Mouse (Mus musculus) liver, adult 2 months (tissue): ENCODE measurements around the gene Muc1.

Experiments
- CTCF ChIP-seq: fragments of 200-500 bp; IDR thresholded peaks from 2 replicates; pipeline ENCODE4 v1.5.1; 2011; ENCODE audit warnings: low read depth, low read length, control low read depth
- POLR2A ChIP-seq: fragments of 200-500 bp; IDR thresholded peaks from 2 replicates; pipeline ENCODE4 v1.6.1; 2011; ENCODE audit warnings: low read length, control low read depth; ENCODE audit not compliant: insufficient read depth; ENCODE audit errors: extremely low read depth

DNA sequence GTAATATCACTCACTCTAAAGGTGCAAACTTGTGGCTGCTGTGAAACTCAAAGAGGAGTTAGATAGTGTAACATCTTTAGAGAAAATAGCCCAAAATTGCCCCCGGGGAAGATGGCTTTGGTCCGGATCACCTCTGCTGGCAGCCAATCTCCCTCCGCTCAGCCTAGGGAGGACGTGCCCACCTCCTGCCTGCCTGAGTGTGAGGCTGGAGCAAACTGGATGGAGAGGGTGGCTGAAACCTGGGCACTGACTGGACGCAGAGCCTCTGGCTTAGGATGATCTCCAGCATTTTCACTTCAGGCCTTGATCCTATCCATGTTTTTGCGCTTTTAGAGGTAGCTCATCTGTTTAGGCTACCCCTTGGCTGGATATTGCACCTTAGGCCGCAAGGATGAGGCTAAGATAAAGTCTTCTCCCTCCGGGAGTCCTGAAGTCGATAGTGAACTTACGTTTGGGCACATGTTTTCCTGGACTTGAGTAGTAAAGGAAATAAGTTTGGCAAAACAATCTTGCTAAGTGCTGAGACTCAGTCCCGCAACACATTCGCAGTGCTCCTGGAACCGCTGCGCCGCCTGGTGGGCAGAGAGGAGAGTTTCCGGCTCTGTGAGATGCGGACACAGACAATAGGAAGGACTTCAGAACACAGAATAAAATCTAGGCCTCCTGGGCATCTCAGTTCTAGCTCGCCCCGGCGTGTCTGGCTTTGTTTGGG is 52.9 kb downstream of the Muc1 start:
- no peak for TF ChIP-seq POLR2A
- TF ChIP-seq CTCF: peak; percentile 98
